In genomic region chr13:98025706-98026504, GRCm38 (mm10) we compare ENCODE assay signal across 15 mouse cellular contexts.
A peak's percentile ranks its signal among the peaks of the same experiment; 100 is the strongest.
DNase-seq lines count a peak whose midpoint lies in the region; ATAC-seq and TF ChIP-seq lines count a peak whose summit lies in the region.
"Had no signal": no experiment of that assay in that cellular context is flagged by ENCODE, and none has a peak within 500 bp of the region (broad histone marks: within the 10 kb centered on the region; RNA-seq: fewer than 3 reads in every experiment).

No protein-coding gene starts in this region.

- peak; percentile 33 for DNase-seq in gastrocnemius, adult 2 months
- no peak for DNase-seq in gastrocnemius, postnatal 25 days
- no peak for DNase-seq in liver, embryonic 11.5 days (ENCODE audit: low spot score)
- DNase-seq in liver, result no peak
- DNase-seq in heart, adult 9 months (ENCODE audit: low spot score in 2 of 2), result peak; percentile 44 to 58
- peak; percentile 52 to 60 for DNase-seq in heart, postnatal 10 days
- DNase-seq in spleen, postnatal 10 days (ENCODE audit: low spot score in 2 of 2), result no peak
- DNase-seq: adrenal gland, adult 8-10 months; cerebellum, adult 18-20 months; kidney, adult 11 months; layer of hippocampus, adult 9-11 months had no signal

- no peaks in the 10 kb centered on the region for H3K27me3 ChIP-seq in liver, embryonic 11.5 days (replicated peaks; ENCODE audit: control insufficient read depth, insufficient read depth, low read length)
- H3K27me3 ChIP-seq: embryonic facial prominence, embryonic 13.5 days; midbrain, embryonic 13.5 days had no signal

- peak overlapping the region; percentile 42 for H3K4me3 ChIP-seq in gastrocnemius, adult 2 months
- H3K4me3 ChIP-seq in liver, embryonic 11.5 days (ENCODE audit: low read depth, low read length), result no peak overlapping the region
- H3K4me3 ChIP-seq: embryonic facial prominence, embryonic 13.5 days; forebrain, embryonic 10.5 days; hindbrain, embryonic 10.5 days; midbrain, embryonic 13.5 days had no signal

- H3K4me2 ChIP-seq in liver, embryonic 11.5 days, result 0 out of 2 replicates have a peak overlapping the region, but pooled peaks have one; percentile 12
- H3K4me2 ChIP-seq: embryonic facial prominence, embryonic 13.5 days; midbrain, embryonic 13.5 days had no signal

- no peak for TF ChIP-seq CTCF in gastrocnemius, adult 2 months (IDR thresholded peaks at IDR 0.05)

- peak overlapping the region; percentile 35 for H3K27ac ChIP-seq in gastrocnemius, adult 2 months
- no peak overlapping the region for H3K27ac ChIP-seq in liver, embryonic 11.5 days (ENCODE audit: low read depth, low read length)
- H3K27ac ChIP-seq: embryonic facial prominence, embryonic 13.5 days; forebrain, embryonic 10.5 days; hindbrain, embryonic 10.5 days; midbrain, embryonic 13.5 days had no signal

- H3K9ac ChIP-seq in liver, embryonic 11.5 days (ENCODE audit: low read depth, low read length), result no peak overlapping the region
- H3K9ac ChIP-seq: embryonic facial prominence, embryonic 13.5 days; midbrain, embryonic 13.5 days had no signal

- ATAC-seq in liver, embryonic 11.5 days (replicated peaks; ENCODE audit: low FRiP score), result no peak
- ATAC-seq: midbrain, embryonic 13.5 days had no signal

- H3K36me3 ChIP-seq in liver, embryonic 11.5 days (ENCODE audit: control insufficient read depth, insufficient read depth, low read length), result no peaks in the 10 kb centered on the region
- H3K36me3 ChIP-seq: embryonic facial prominence, embryonic 13.5 days; forebrain, embryonic 10.5 days; hindbrain, embryonic 10.5 days; midbrain, embryonic 13.5 days had no signal

- 59% methylated on average over 26 of the region's 26 CpGs for WGBS in liver, embryonic 11.5 days

- intact Hi-C loops in gastrocnemius, adult 2 months (cut with DNase I), result loop anchor here (5.0 kb wide), 1 partner anchor 761 kb away; no protein-coding TSS in a partner anchor
- intact Hi-C loops in heart, postnatal 10 days (cut with DNase I), result no loop called here

- no peaks in the 10 kb centered on the region for H3K4me1 ChIP-seq in liver, embryonic 11.5 days (replicated peaks; ENCODE audit: control insufficient read depth, insufficient read depth, low read length)

- H3K9me3 ChIP-seq in liver, embryonic 11.5 days (ENCODE audit: control insufficient read depth, low read length), result no peaks in the 10 kb centered on the region
- H3K9me3 ChIP-seq: embryonic facial prominence, embryonic 13.5 days; forebrain, embryonic 10.5 days; hindbrain, embryonic 10.5 days had no signal

Comparison
In these comparisons a context has a peak if more than half of its experiments do, and no peak if none do; other contexts are left out.
1. DNase-seq: peak in gastrocnemius, adult 2 months (single experiment), heart, adult 9 months (2 of 2) and heart, postnatal 10 days (2 of 2); none in gastrocnemius, postnatal 25 days (single experiment), liver, embryonic 11.5 days (single experiment), liver (single experiment) and spleen, postnatal 10 days (0 of 2).